Mouse (Mus musculus): Measurements from ENCODE around the gene Csf2rb2. TPM values are rescaled to one million over a fixed set of nuclear protein-coding genes. Genes with fewer than 3 reads are reported as not detected.
"Not testable (repeated sequence)": the region's sequence is repeated elsewhere in the genome, so short reads cannot be mapped to it uniquely, and the experiment has no call there.

Csf2rb2 gene
- total RNA-seq, 4 experiments from 2014 or later = 0.30 to 1.5 (median 0.69) TPM

GRCm38 (mm10) chr15:78257326-78258050 is 48.0 kb downstream of the Csf2rb2 start:
- peak; percentile 68 for DNase-seq (ENCODE audit: low spot score)

DNA sequence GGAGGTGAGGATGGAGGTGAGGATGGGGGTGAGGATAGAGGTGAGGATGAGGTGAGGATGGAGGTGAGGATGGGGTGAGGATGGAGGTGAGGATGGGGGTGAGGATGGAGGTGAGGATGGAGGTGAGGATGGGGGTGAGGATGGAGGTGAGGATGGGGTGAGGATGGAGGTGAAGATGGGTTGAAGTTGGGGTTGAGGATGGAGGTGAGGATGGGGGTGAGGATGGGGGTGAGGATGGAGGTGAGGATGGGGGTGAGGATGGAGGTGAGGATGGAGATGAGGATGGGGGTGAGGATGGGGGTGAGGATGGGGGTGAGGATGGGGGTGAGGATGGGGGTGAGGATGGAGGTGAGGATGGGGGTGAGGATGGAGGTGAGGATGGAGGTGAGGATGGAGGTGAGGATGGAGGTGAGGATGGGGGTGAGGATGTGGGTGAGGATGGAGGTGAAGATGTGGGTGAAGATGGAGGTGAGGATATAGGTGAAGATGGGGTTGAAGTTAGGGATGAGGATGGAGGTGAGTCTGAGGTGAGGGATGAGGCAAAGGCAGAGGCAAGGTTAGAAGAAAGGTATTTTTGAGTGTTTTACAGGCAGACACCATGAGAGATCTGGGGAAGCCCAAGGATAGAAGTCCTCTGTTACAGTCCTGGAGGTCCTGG is 48.8 kb downstream of the Csf2rb2 start:
- not testable (repeated sequence) for DNase-seq (ENCODE audit: low spot score)

GRCm38 (mm10) chr15:78254751-78255150 is 50.8 kb downstream of the Csf2rb2 start:
- DNase-seq (ENCODE audit: low spot score) = no peak

DNA sequence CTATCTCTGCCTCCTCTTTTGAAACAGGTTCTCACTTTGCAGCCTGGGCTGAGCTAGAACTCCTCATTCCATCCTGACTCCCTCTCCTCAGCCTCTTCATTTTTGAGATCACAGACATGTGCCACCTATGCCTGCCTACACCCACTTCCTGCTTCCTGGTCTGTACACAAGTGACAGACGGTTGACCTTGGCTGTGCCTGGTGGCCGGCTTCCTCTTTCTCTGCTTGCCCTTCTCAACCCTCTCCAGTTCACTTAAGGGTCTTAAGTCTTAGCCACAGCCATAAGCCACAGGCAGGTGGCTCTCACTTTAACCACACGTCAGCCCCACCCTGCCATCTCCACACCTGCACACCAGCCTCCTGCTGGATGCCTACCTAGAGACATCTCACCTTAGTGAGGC is 57.1 kb downstream of the Csf2rb2 start:
- no peak for DNase-seq (ENCODE audit: low spot score)

- DNase-seq (ENCODE audit: low spot score) = no peak
Measured at GRCm38 (mm10) chr15:78247659-78248058, 57.9 kb downstream of the Csf2rb2 start.

DNA sequence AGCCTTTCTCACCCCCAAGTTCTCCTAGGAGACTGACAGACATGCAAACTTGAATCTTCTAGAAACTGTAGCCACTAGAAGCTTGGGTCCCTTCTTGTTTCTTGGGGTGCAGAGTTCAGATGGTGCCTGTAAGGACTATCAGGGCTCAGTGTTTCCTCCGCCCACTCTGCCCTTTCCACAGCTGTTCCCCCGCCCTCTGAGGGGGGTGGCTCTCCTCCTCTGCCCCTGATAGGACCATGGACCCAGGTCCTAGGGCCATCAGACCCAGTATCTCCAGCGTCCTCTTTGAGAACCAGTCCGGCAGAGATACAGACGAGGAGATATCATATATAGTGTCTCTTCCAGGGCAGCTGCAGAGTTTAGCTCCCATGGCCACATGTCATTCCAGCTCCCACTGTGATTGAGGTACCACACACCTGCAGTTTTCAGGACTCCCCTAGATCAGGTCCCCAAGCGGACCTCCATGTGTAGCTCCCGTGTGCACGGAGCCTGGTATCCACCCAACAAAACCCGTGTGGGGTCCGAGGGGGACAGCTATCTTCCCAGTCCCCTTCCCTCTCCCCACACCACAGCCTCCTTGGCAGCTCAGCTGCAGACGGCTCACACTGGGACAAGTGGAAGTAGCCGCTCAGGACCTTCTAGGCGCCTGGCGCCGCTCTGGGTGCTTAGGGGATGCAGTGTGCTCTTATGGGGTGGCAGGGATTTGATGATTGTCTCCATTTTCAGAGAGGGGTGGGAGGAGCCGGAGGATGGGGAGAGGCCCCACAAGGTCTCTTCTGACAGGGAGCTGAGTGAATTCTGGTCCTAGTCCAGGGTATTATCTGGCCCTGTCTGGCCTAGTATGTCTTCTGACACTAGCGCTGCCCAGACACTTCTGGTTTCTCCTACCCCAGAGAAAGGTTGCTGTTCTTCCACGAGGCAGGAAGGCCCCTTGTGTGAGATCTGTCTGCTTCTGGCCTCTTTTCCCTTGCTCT is 59.1 kb downstream of the Csf2rb2 start:
- no peak for DNase-seq (ENCODE audit: low spot score)

DNA sequence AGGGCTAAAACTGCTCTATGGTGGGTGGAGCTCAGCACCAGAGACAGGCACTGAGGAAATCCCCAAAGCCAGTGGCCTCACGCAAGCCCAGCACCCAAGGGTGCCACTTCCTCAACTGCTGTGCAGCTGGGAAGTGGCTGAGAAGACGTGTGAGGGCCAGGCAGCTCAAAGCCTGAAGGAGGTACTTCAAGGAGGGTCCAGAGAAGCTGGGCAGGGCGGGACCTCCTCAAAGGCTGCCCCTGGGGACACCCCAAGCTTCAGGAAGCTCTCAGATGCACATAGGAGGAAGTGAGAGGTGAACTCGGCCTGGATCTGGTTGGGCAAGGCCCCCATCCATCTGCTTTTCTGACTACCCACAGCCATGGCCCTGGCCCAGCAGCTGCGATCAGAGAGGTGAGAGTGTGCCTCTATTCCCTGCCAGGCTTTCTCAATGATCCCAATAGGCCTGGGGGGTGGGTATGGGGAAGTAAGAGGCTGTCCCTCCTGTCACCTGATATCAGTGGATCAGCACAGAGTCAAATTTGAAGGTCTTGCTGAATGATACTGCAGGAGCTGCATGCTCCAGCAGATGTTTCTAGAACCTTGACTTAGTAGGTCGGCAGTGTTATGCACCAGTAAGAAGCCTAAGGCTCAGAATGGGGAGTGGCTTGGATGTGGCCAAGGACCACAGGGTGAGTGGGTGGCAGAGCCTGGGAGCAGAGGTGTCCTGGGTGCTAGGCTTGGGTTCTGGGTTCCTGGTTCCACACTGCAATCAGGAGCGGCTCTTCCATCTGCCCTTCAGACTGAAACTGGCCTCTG is 60.6 kb downstream of the Csf2rb2 start, which contains the start of gene Ncf4:
TSS of gene Ncf4 (plus strand) at position 107 of the 798 bp plus-strand sequence.
- DNase-seq (ENCODE audit: low spot score) = peak; percentile 24

DNA sequence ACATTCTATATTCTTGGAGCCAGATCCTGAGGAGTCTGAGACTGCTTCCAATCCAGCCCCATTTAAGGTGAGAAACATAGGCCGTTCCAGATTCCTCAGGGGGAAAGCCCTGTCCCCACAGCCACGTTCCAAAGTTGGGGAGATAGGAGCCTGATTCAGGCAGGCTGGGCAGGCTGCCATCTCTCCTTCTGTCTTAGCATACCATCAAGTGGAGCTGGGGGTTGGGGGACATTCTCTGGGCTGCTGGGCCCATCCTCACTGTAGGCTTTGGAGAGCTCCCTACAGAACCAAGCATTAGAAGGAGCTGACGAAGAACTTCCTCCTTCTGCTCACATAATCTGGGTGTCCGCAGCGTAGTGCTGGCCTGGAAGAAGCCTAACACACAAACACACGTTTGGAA is 61.7 kb downstream of the Csf2rb2 start:
- DNase-seq (ENCODE audit: low spot score) = no peak

DNA sequence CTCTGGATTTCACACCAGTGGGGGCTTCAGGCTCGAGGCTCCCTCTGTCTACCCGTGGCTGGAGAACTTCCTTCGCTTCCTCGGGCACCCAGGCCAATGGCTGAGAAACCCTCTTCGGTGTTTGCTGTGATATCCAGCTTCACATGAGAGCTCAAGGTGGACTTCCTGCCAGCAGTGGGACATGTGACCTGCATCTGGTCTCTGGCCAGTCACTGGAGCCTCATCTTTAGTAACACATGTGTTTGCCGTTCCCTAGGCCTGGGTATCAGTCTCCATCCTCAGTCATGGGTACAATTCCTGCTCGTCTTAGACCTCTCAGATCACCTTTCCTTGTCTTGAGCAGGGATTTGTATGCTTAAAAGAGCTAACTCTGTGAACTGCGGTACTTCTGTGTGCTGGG is 62.5 kb downstream of the Csf2rb2 start:
- no peak for DNase-seq (ENCODE audit: low spot score)

- no peak for DNase-seq (ENCODE audit: low spot score)
Measured at GRCm38 (mm10) chr15:78241335-78241734, 64.2 kb downstream of the Csf2rb2 start.

GRCm38 (mm10) chr15:78239956-78240617 is 65.4 kb downstream of the Csf2rb2 start:
- DNase-seq (ENCODE audit: low spot score) = no peak

GRCm38 (mm10) chr15:78239453-78239852 is 66.1 kb downstream of the Csf2rb2 start:
- DNase-seq (ENCODE audit: low spot score) = peak; percentile 61

GRCm38 (mm10) chr15:78234823-78235509 is 70.6 kb downstream of the Csf2rb2 start:
- DNase-seq (ENCODE audit: low spot score) = no peak

Small RNA genes within 50 kb of the gene (microRNA-seq; reads per million reads assigned to microRNA genes)
- gene Mir7676-1 (not detected), gene Mir7676-2 (not detected)

Other genes starting within 250 kb of the Csf2rb2 start
- not detected for gene Cacng2, start 185.7 kb downstream of the Csf2rb2 start, total RNA-seq (2022)
- gene Ift27, start 131.6 kb downstream of the Csf2rb2 start, total RNA-seq (2022) = 10 to 100 TPM; 10.5 to 14.1 (median 10.9) TPM
- 1 to 10 TPM; 3.6 to 5.9 (median 4.5) TPM for gene Pvalb, start 99.3 kb downstream of the Csf2rb2 start, total RNA-seq (2022)
- 1 to 10 TPM; 1.2 to 4.5 (median 1.6) TPM for gene Ncf4, start 60.9 kb downstream of the Csf2rb2 start, total RNA-seq (2022)
- 1 to 10 TPM; 1.2 to 5.3 (median 1.3) TPM for gene Csf2rb, start 20.0 kb upstream of the Csf2rb2 start, total RNA-seq (2022)
- not detected for gene Tex33, start 90.2 kb upstream of the Csf2rb2 start, total RNA-seq (2022)
- gene Tst, start 100.2 kb upstream of the Csf2rb2 start, total RNA-seq (2022) = 10 to 100 TPM; 20.3 to 25.0 (median 21.6) TPM
- gene Mpst, start 100.7 kb upstream of the Csf2rb2 start, total RNA-seq (2022) = 10 to 100 TPM; 42.1 to 52.4 (median 44.2) TPM
- 10 to 100 TPM; 17.9 to 26.9 (median 20.2) TPM for gene Kctd17, start 122.8 kb upstream of the Csf2rb2 start, total RNA-seq (2022)
- not detected for gene Tmprss6, start 162.9 kb upstream of the Csf2rb2 start, total RNA-seq (2022)
- gene Il2rb, start 189.6 kb upstream of the Csf2rb2 start, total RNA-seq (2022) = under 1 TPM; 0.13 to 0.57 (median 0.34) TPM
- 10 to 100 TPM in 1 of 4 experiments, 1 to 10 TPM in 3; 8.2 to 12.6 (median 9.5) TPM for gene C1qtnf6, start 225.7 kb upstream of the Csf2rb2 start, total RNA-seq (2022)
- not detected for gene Sstr3, start 239.0 kb upstream of the Csf2rb2 start, total RNA-seq (2022)